Mouse (Mus musculus) kidney, postnatal 36 days (tissue): ENCODE data around the gene Atp7b.

Source experiments
- DNase-seq, 2 experiments: peaks; one replicate each; pipeline ENCODE4 v3.0.0; 2021 to 2022; ENCODE audit warnings: mixed read lengths in 2 of 2

Atp7b gene

DNA sequence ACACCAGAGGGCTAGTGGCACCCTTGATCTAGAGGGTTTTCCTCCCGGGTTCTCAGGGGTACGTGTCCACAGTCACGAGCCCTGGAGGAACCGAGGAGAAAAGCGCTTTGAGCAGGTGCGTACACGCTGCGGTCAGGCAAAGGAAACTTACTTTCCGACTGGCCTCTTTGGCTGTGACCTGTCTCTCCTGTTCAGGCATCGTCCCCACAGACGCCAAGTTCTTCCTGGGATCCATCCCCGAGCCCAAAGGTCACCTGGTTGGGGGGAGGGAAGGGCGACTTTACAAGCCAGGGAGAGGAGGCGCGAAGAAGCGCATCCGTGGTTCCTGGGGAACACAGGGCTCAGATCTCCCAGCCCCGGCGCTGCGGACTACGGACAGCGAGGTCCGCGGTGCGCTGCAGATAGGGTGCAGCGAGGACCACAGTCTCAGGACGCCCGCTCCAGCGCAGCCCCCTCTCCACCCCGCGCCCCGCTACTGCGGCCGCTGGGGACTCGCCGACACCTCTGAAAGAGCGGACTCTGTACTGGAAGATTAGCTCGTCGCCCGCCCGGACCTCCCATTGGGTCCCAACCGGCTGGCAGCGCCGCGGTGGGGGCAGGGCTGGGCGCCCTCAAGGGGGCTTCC, at the start of gene Atp7b:
TSS of gene Atp7b (minus strand) at position 485 of the 625 bp plus-strand sequence.
- DNase-seq, result peak; percentile 75 to 84

GRCm38 (mm10) chr8:22107020-22107419, 46.9 kb upstream of the Atp7b start:
- no peak for DNase-seq

DNA sequence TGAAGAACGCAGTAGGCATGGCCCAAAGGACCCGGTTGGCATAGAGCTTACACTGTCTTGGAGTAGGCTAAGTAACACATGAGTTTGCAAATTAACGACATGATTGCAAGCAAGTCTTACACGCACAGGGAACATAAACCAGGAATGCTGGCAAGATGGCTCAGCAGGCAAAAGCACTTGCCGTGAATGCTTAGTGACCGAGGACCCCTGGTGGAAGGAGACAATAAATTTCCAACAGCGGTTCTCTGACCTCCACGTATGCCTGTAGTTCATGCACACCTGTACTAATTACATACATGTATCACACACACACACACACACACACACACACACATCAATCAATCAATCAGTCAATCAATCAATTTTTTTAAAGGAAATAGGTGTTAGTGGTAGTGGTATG, 31.5 kb upstream of the Atp7b start:
- DNase-seq, result peak in 1 of 2 experiments; percentile 16

DNA sequence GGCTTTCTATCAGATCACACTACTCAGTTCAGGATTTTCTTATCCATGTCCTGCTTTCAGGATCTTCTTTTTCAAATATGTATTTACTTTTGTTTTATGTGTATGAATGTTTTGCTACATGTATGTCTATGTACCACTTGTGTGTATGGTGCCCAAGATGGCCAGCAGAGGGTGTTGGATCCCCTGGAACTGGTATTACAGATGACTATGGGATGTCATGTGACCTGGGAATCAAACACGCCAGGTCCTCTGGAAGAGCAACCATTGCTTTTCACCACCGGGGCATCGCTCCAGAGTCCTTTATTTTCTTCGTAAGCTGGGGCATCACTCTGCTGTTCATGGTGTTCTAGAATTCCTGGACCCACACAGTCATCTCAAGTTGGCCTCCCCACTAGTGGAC, 29.1 kb upstream of the Atp7b start:
- no peak for DNase-seq

GRCm38 (mm10) chr8:22079313-22080007, 19.4 kb upstream of the Atp7b start:
- DNase-seq, result no peak

DNA sequence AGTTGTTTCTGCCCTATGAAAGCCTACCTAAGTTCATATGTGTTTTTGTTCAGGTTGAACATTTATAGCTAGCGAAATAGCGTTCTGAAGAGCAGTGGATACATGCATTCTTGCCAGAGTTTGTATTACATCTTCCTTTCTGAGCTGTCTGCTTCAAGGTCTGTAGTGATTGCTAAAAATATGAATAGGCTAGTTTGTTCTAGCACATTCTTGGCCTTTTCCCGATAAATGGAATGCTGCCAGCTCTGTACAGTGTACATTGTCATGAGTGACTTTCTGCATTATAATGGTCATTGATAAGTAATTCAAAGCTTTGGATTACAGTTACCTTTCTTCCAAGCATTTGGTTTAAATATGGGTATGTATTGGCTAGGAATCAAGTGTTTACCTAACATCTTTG, 1.0 kb upstream of the Atp7b start:
- DNase-seq, result no peak

GRCm38 (mm10) chr8:22060446-22060889, 363 bp upstream of the Atp7b start, which contains the start of gene Alg11:
Gene Alg11 (plus strand): TSS chr8:22060721.
- DNase-seq, result peak; percentile 98 to 99

- peak in 1 of 2 experiments; percentile 5 for DNase-seq
These were observed 859 bp downstream of the Atp7b start for GRCm38 (mm10) chr8:22059153-22059738.

DNA sequence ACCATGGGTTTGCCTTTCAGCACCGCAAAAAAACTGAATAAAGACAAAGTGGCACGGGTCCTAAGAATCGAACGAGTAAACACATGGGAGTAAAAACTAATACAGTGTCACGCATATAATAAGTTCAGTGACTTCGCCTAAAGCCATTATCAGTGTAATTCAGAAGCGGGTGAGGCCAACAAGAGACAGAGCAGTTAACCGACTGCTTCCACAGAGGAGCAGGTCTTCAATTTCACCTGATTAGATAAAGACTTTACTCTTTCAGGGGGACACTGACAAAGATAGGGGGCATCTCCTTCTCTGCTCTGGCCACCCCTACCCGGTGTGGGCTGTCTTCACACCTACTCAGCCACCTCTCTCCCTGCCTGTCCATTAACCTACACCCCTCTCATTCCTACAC, 1.7 kb downstream of the Atp7b start:
- no peak for DNase-seq

GRCm38 (mm10) chr8:22056850-22057249, 3.3 kb downstream of the Atp7b start:
- no peak for DNase-seq

DNA sequence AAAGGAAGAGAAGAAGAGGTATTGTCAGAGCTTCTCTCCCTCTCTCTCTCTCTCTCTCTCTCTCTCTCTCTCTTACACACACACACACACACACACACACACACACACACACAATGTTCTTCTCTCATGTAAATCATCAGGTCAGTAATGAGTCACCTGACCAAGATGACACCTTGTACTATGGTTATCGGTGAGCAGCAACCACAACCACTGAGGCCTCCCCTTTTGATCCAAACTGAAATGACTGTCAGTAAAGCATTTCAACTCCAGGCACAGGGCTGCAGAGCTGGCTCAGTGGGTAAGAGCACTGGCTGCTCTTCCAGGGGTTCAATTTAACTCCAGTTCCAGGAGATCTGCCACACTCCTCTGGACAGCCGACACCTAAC, 4.6 kb downstream of the Atp7b start:
- no peak for DNase-seq

GRCm38 (mm10) chr8:22054674-22055491, 5.2 kb downstream of the Atp7b start:
- DNase-seq, result peak in 1 of 2 experiments; percentile 16

DNA sequence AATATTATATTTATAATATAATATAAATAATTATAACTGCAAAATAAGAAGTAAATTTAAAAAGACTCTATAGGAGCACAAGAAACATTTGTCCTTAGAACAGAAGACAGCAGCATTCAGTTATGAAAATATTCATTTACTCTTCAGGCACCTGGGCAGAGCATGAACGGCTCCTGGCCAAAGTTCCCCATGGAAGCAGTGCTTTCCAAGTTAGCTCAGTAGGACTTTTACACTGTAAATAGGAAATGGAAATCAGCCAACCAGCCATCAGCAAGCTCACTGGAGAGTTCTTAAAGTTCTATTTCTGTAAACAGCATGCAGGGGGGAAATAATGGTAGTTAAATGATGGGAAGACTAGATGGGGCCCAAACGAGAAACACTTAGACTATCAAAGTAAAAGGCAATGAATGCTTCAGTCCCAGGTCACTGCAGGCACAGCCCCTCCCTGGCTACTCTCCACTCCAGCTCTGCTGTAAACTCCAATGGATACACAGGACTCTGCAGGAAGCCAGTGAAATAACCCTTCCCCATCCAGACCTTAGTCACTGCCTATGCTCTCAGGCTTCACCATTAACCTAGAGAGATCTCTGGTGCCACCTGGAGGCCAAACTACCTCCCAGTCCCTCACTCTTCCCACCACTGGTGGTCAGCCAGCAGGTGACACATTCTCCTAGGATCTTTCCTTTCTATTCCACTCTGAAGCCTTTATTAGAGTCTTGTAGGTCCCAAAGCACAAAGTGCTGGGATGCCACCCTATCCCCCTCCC, 12.2 kb downstream of the Atp7b start:
- DNase-seq, result peak; percentile 55 to 87

DNA sequence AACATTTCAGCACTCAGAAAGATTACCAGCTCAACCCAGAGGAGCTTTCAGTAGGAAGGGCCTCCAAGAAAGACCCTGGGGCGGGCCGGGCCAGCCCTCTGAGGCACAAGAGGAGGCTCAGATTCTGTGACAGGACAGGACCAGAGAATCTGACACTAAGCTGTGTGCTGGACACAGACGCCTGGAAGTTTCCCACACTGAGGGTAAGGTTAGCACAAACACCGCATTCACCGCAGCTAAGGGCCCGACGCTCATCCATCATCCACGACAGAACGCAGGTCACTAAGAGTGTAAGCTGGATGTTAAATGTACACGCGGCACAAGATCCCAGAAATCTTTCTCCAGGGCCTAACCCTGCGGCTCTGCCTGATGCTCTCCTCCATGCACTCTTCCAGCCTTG, 16.4 kb downstream of the Atp7b start:
- DNase-seq, result no peak

DNA sequence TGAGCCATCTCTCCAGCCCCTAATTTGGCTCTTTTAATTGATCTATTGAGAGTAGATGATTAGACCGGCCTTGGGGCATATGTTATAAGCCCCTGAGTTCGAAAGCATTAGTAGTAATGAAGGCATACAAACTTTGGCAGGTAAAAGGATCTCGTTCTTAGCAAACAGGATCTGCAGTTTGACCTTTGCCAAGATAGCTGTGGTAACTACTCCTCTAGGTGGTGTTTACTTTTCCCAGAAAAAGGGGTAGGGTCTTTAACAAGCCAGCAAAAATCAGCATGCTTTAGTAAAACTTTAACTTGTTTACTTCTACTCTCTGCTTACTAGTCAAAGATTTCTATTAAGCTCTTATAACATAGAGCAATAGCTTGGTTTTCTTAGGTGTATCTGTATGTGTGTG, 17.6 kb downstream of the Atp7b start:
- no peak for DNase-seq

- no peak for DNase-seq
These were observed 20.0 kb downstream of the Atp7b start for GRCm38 (mm10) chr8:22040153-22040509.

- peak in 1 of 2 experiments; percentile 4 for DNase-seq
These were observed 20.5 kb downstream of the Atp7b start for GRCm38 (mm10) chr8:22039468-22040152.

GRCm38 (mm10) chr8:22037022-22037421, 23.1 kb downstream of the Atp7b start:
- peak; percentile 50 to 65 for DNase-seq

DNA sequence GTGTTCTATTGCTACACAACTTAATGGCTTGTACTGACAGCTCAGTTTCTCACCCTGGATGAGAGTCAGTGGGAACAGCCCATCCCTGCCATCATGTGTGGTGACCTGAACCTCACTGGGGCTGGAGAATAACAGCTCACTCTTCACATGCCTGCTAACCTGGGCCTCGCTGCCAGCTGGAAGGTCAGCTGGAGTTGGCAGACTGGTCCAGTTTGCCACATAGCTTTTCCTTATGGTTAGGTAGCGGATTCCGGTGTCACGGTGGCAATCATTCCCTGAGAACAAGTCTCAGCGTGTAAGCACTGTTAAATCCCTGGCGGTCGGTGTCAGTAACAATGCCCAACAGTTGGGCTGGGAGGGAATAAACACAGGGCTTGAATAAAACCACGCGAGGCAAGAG, 24.0 kb downstream of the Atp7b start:
- no peak for DNase-seq

GRCm38 (mm10) chr8:22030990-22031389, 29.1 kb downstream of the Atp7b start:
- no peak for DNase-seq

- DNase-seq, result no peak
These were observed 31.1 kb downstream of the Atp7b start for GRCm38 (mm10) chr8:22028973-22029372.

DNA sequence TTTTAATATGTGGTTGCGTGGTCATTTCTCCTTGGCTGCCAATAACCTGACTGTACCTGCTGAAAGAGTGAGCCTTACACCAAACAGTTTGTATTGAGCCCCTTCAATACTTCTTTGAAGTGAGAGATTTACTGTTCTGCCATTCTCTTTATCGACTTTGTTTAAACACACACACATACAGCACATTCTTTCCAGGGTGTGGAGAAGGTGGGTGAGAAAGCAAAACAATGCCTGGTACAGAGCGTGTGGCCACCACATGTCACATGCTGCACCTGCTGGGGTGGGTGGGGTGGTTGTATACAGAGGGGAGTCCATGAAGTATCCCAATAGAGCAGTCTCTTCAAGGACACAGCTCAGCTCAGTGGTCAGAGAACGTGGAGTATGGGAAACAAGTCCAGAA, 34.9 kb downstream of the Atp7b start:
- DNase-seq, result no peak
